Mouse (Mus musculus): ENCODE measurements at regions not wholly inside any gene's neighbourhood (a gene's known extent, or its start where the extent isn't known, plus 50 kb on each side); places are given as distances from the start of the nearest gene placed in this dataset.

GRCm38 (mm10) chr12:19125541-19125940 lies 611.2 kb downstream of the 5730507C01Rik start:
- TF ChIP-seq EP300 (IDR thresholded peaks at IDR 0.05; ENCODE audit: insufficient read depth, low read depth, low read length) (no peak), CTCF (IDR thresholded peaks at IDR 0.05) (no peak)

Measured in heart, adult 2 months (tissue).